Mouse (Mus musculus): ENCODE data around the gene Becn1. TPM values are rescaled to one million over a fixed set of nuclear protein-coding genes. Genes with fewer than 3 reads are reported as not detected.

Gene Becn1
- polyA plus RNA-seq, 1 experiment from 2014 or later, result 162 TPM

- no peak for ATAC-seq (ENCODE audit: low FRiP score, low read depth)
- H3K27ac ChIP-seq (replicated peaks), result no peak overlapping the region
- no peak overlapping the region for H3K4me3 ChIP-seq
- H3K9ac ChIP-seq (replicated peaks), result no peak overlapping the region
- H3K27me3 ChIP-seq, result no peaks in the 10 kb centered on the region
- WGBS, result 93% methylated on average over 1 of the region's 1 CpGs
- no peaks in the 10 kb centered on the region for H3K9me3 ChIP-seq
- H3K4me1 ChIP-seq, result peaks cover 18% of the 10 kb centered on the region
- H3K4me2 ChIP-seq (replicated peaks), result no peak overlapping the region
- peaks cover 17% of the 10 kb centered on the region for H3K36me3 ChIP-seq
Measured at GRCm38 (mm10) chr11:101314567-101314966, 12.5 kb upstream of the Becn1 start.

GRCm38 (mm10) chr11:101312150-101312549 is 10.1 kb upstream of the Becn1 start:
- ATAC-seq (ENCODE audit: low FRiP score, low read depth), result no peak

GRCm38 (mm10) chr11:101311083-101311482 is 9.0 kb upstream of the Becn1 start:
- ATAC-seq (ENCODE audit: low FRiP score, low read depth), result no peak
- H3K27ac ChIP-seq (replicated peaks), result no peak overlapping the region
- no peak overlapping the region for H3K9ac ChIP-seq (replicated peaks)
- H3K4me3 ChIP-seq, result no peak overlapping the region
- no peak overlapping the region for H3K4me2 ChIP-seq (replicated peaks)
- H3K27me3 ChIP-seq, result no peaks in the 10 kb centered on the region
- WGBS, result 91% methylated on average over 3 of the region's 3 CpGs
- H3K36me3 ChIP-seq, result no peaks in the 10 kb centered on the region
- no peaks in the 10 kb centered on the region for H3K9me3 ChIP-seq
- H3K4me1 ChIP-seq, result peaks cover 2% of the 10 kb centered on the region; the same call in 1 of the 2 replicates

More at GRCm38 (mm10) chr11:101312150-101312549, 10.1 kb upstream of the Becn1 start:
- no peak overlapping the region for H3K27ac ChIP-seq (replicated peaks)
- no peak overlapping the region for H3K4me3 ChIP-seq
- H3K4me1 ChIP-seq, result peaks cover 8% of the 10 kb centered on the region
- H3K9ac ChIP-seq (replicated peaks), result no peak overlapping the region
- no peaks in the 10 kb centered on the region for H3K27me3 ChIP-seq
- no peak overlapping the region for H3K4me2 ChIP-seq (replicated peaks)
- no peaks in the 10 kb centered on the region for H3K36me3 ChIP-seq
- WGBS, result 78% methylated on average over 3 of the region's 3 CpGs
- H3K9me3 ChIP-seq, result no peaks in the 10 kb centered on the region

GRCm38 (mm10) chr11:101307744-101308143 is 5.7 kb upstream of the Becn1 start:
- Histone ChIP-seq H3K9me3 (no peaks in the 10 kb centered on the region), H3K4me3 (no peak overlapping the region), H3K4me1 (no peaks in the 10 kb centered on the region), H3K4me2 (replicated peaks) (no peak overlapping the region), H3K27me3 (no peaks in the 10 kb centered on the region), H3K9ac (replicated peaks) (no peak overlapping the region), H3K36me3 (no peaks in the 10 kb centered on the region), H3K27ac (replicated peaks) (no peak overlapping the region)
- 39% methylated on average over 5 of the region's 5 CpGs for WGBS
- no peak for ATAC-seq (ENCODE audit: low FRiP score, low read depth)

- Histone ChIP-seq H3K4me1 (peaks cover 14% of the 10 kb centered on the region), H3K4me2 (replicated peaks) (peak overlapping the region; percentile 98), H3K9me3 (no peaks in the 10 kb centered on the region), H3K36me3 (peaks cover 22% of the 10 kb centered on the region), H3K4me3 (peak overlapping the region; percentile 95), H3K27me3 (no peaks in the 10 kb centered on the region), H3K9ac (replicated peaks) (peak overlapping the region; percentile 86), H3K27ac (replicated peaks) (peak overlapping the region; percentile 64; the same call in 1 of the 2 replicates)
- ATAC-seq (ENCODE audit: low FRiP score, low read depth), result peak; percentile 38
- 13% methylated on average over 26 of the region's 26 CpGs for WGBS
Measured at GRCm38 (mm10) chr11:101301299-101302003, 635 bp downstream of the Becn1 start.

- Histone ChIP-seq H3K4me3 (peak overlapping the region; percentile 95), H3K4me1 (peaks cover 14% of the 10 kb centered on the region), H3K27me3 (no peaks in the 10 kb centered on the region), H3K9ac (replicated peaks) (peak overlapping the region; percentile 86; the same call in 1 of the 2 replicates), H3K4me2 (replicated peaks) (peak overlapping the region; percentile 98), H3K9me3 (no peaks in the 10 kb centered on the region), H3K36me3 (peaks cover 28% of the 10 kb centered on the region), H3K27ac (replicated peaks) (no peak overlapping the region)
- ATAC-seq (ENCODE audit: low FRiP score, low read depth), result no peak
- 66% methylated on average over 7 of the region's 7 CpGs for WGBS
Measured at GRCm38 (mm10) chr11:101300881-101301280, 1.2 kb downstream of the Becn1 start.

GRCm38 (mm10) chr11:101295191-101295590 is 6.9 kb downstream of the Becn1 start:
- Histone ChIP-seq H3K9ac (replicated peaks) (no peak overlapping the region), H3K9me3 (no peaks in the 10 kb centered on the region), H3K36me3 (peaks cover 82% of the 10 kb centered on the region), H3K27me3 (no peaks in the 10 kb centered on the region), H3K4me2 (replicated peaks) (no peak overlapping the region), H3K4me1 (0 out of 2 replicates have a peak, but pooled peaks cover under 1% of the 10 kb centered on the region), H3K4me3 (no peak overlapping the region), H3K27ac (replicated peaks) (no peak overlapping the region)
- no peak for ATAC-seq (ENCODE audit: low FRiP score, low read depth)
- 93% methylated on average over 8 of the region's 8 CpGs for WGBS

GRCm38 (mm10) chr11:101291231-101291630 is 10.9 kb downstream of the Becn1 start:
- Histone ChIP-seq H3K27me3 (no peaks in the 10 kb centered on the region), H3K27ac (replicated peaks) (no peak overlapping the region), H3K4me3 (no peak overlapping the region), H3K9me3 (no peaks in the 10 kb centered on the region), H3K4me1 (no peaks in the 10 kb centered on the region), H3K4me2 (replicated peaks) (no peak overlapping the region), H3K9ac (replicated peaks) (no peak overlapping the region), H3K36me3 (peaks cover 79% of the 10 kb centered on the region)
- no peak for ATAC-seq (ENCODE audit: low FRiP score, low read depth)
- WGBS, result 97% methylated on average over 8 of the region's 8 CpGs

- WGBS, result 92% methylated on average over 9 of the region's 9 CpGs
- no peaks in the 10 kb centered on the region for H3K27me3 ChIP-seq
- no peaks in the 10 kb centered on the region for H3K9me3 ChIP-seq
- no peak overlapping the region for H3K27ac ChIP-seq (replicated peaks)
- H3K4me3 ChIP-seq, result no peak overlapping the region
- no peaks in the 10 kb centered on the region for H3K4me1 ChIP-seq
- no peak overlapping the region for H3K9ac ChIP-seq (replicated peaks)
- ATAC-seq (ENCODE audit: low FRiP score, low read depth), result no peak
- peaks cover 41% of the 10 kb centered on the region for H3K36me3 ChIP-seq
- no peak overlapping the region for H3K4me2 ChIP-seq (replicated peaks)
Measured at GRCm38 (mm10) chr11:101287306-101287705, 14.8 kb downstream of the Becn1 start.

GRCm38 (mm10) chr11:101283805-101284204 is 18.3 kb downstream of the Becn1 start:
- H3K36me3 ChIP-seq, result peaks cover 7% of the 10 kb centered on the region
- H3K27ac ChIP-seq (replicated peaks), result no peak overlapping the region
- H3K4me1 ChIP-seq, result peaks cover 5% of the 10 kb centered on the region; the same call in 1 of the 2 replicates
- no peak overlapping the region for H3K4me3 ChIP-seq
- no peaks in the 10 kb centered on the region for H3K9me3 ChIP-seq
- H3K9ac ChIP-seq (replicated peaks), result no peak overlapping the region
- 80% methylated on average over 4 of the region's 4 CpGs for WGBS
- no peak overlapping the region for H3K4me2 ChIP-seq (replicated peaks)
- ATAC-seq (ENCODE audit: low FRiP score, low read depth), result no peak
- H3K27me3 ChIP-seq, result peaks cover 5% of the 10 kb centered on the region

- Histone ChIP-seq H3K9ac (replicated peaks) (no peak overlapping the region), H3K36me3 (peaks cover 4% of the 10 kb centered on the region), H3K4me3 (no peak overlapping the region), H3K4me2 (replicated peaks) (no peak overlapping the region), H3K4me1 (peaks cover 9% of the 10 kb centered on the region), H3K27ac (replicated peaks) (no peak overlapping the region), H3K27me3 (peaks cover 5% of the 10 kb centered on the region), H3K9me3 (no peaks in the 10 kb centered on the region)
- ATAC-seq (ENCODE audit: low FRiP score, low read depth), result no peak
- 25% methylated on average over 5 of the region's 5 CpGs for WGBS
Measured at GRCm38 (mm10) chr11:101282896-101283295, 19.2 kb downstream of the Becn1 start.

- no peak for ATAC-seq (ENCODE audit: low FRiP score, low read depth)
- Histone ChIP-seq H3K4me3 (no peak overlapping the region), H3K27me3 (peaks cover 14% of the 10 kb centered on the region), H3K4me1 (peaks cover 28% of the 10 kb centered on the region), H3K36me3 (no peaks in the 10 kb centered on the region), H3K27ac (replicated peaks) (no peak overlapping the region), H3K9ac (replicated peaks) (no peak overlapping the region), H3K9me3 (no peaks in the 10 kb centered on the region), H3K4me2 (replicated peaks) (no peak overlapping the region)
- 51% methylated on average over 7 of the region's 7 CpGs for WGBS
Measured at GRCm38 (mm10) chr11:101280837-101281236, 21.2 kb downstream of the Becn1 start.

Measured in midbrain, embryonic 12.5 days (tissue).